Mouse (Mus musculus) olfactory bulb, adult 2 months (tissue): ENCODE data around the gene Mrc2.

ENCODE experiments used
- CTCF ChIP-seq: fragments of 200-500 bp; IDR thresholded peaks from 2 replicates; pipeline ENCODE4 v1.5.1; 2012; ENCODE audit warnings: low read depth, mild to moderate bottlenecking, low read length, moderate library complexity; ENCODE audit not compliant: insufficient read depth
- POLR2A ChIP-seq: fragments of 200-500 bp; IDR thresholded peaks from 2 replicates; pipeline ENCODE4 v1.6.1; 2012; ENCODE audit warnings: mild to moderate bottlenecking, low read depth, low read length, moderate library complexity; ENCODE audit not compliant: insufficient read depth

DNA sequence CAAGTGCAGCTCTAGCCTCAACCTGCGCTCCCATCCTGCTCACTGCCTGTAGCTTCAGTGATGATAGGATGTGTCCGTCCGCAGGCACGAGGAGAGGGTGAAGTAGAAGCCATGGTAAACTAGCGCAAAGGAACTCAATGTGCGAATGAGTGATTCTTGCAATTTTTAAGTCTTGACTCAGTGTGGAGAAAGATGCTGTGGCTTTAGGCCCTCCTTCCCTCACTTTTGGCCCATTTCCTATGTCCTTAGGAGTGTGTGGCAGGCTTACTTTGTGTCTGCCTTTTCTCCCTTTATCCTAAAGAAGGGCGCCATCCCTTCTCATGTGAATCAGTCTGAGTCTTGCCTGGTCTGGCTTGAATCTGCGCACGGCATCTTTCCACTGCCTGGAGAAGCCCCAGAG is 9.4 kb upstream of the Mrc2 start:
- TF ChIP-seq CTCF (no peak), POLR2A (no peak)
